Mouse (Mus musculus): Measurements from ENCODE around the gene Fam57b.

- TF ChIP-seq TCF12 (IDR thresholded peaks at IDR 0.05; ENCODE audit: insufficient read depth, poor library complexity, severe bottlenecking) = no peak
- peak; percentile 34 for TF ChIP-seq POLR2A (IDR thresholded peaks at IDR 0.05; ENCODE audit: insufficient read length, low read depth)
- TF ChIP-seq MAX (IDR thresholded peaks at IDR 0.05; ENCODE audit: low read depth) = no peak
- no peak for TF ChIP-seq MYOG (IDR thresholded peaks at IDR 0.05; ENCODE audit: control insufficient read depth in 1 of 3, insufficient read depth in 1 of 3, insufficient read length in 2 of 3, low read depth in 2 of 3)
- TF ChIP-seq E2F4 (IDR thresholded peaks at IDR 0.05; ENCODE audit: insufficient read depth) = no peak
- no peak for TF ChIP-seq POLR2AphosphoS2 (IDR thresholded peaks at IDR 0.05; ENCODE audit: insufficient read length, low read depth)
- no peak for TF ChIP-seq USF1 (IDR thresholded peaks at IDR 0.05; ENCODE audit: low read depth)
- TF ChIP-seq CEBPB (IDR thresholded peaks at IDR 0.05; ENCODE audit: insufficient read depth, poor library complexity, severe bottlenecking) = no peak
- TF ChIP-seq SRF (IDR thresholded peaks at IDR 0.05; ENCODE audit: control insufficient read depth, insufficient read length, low read depth) = no peak
- TF ChIP-seq MYOD1 (IDR thresholded peaks at IDR 0.05; ENCODE audit: control insufficient read depth in 1 of 3, insufficient read length in 2 of 3, low read depth in 2 of 3) = no peak
- TF ChIP-seq TCF3 (IDR thresholded peaks at IDR 0.05; ENCODE audit: insufficient read length, low read depth) = no peak
- no peak for TF ChIP-seq REST (IDR thresholded peaks at IDR 0.05; ENCODE audit: insufficient read depth, insufficient read length)
Observed at GRCm38 (mm10) chr7:126806956-126807355, 9.5 kb downstream of the Fam57b start.

Data from myocyte (in vitro differentiated cells).